Mouse (Mus musculus): ENCODE results near the gene Rsl24d1. TPM values are rescaled to one million over a fixed set of nuclear protein-coding genes. Genes with fewer than 3 reads are reported as not detected.
"Not testable (repeated sequence)": the region's sequence is repeated elsewhere in the genome, so short reads cannot be mapped to it uniquely, and the experiment has no call there.

Rsl24d1 gene
- polyA plus RNA-seq, 1 experiment from 2014 or later = 41.0 TPM

DNA sequence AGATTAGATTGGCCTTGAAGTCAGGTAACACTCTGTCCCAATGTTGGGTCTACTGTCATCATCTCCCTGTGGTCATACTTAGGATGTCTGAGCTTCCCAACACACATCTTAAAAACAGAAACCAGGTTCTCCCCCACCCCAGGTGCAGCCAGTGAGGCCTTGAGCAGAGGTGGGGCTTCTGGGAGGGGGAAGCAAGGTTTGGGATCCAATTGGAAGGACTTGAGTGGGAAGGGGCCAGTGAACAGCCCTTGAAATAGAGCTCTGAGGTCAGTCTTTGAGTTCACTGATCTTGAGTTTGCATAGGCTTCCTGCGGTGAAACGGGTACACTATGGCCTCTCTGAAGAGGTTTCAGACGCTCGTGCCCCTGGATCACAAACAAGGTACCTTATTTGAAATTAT, 11.0 kb upstream of the Rsl24d1 start, which contains the start of gene Gm20509:
Gene Gm20509 (plus strand): TSS at position 290 of the 400 bp plus-strand sequence.
- peak within 1 kb of the TSS; percentile 71 for H3K4me2 ChIP-seq
- H3K36me3 ChIP-seq (replicated peaks) = no peaks in the 10 kb centered on the region
- no peak for ATAC-seq (ENCODE audit: insufficient read depth)
- peak within 1 kb of the TSS; percentile 21; the same call in 1 of the 2 replicates for H3K9ac ChIP-seq
- peaks cover 48% of the 10 kb centered on the region for H3K27me3 ChIP-seq
- WGBS (ENCODE audit: insufficient replicate concordance) = 71% methylated on average over 4 of the region's 4 CpGs
- H3K9me3 ChIP-seq (replicated peaks) = no peaks in the 10 kb centered on the region
- peaks cover 8% of the 10 kb centered on the region for H3K4me1 ChIP-seq (replicated peaks)
- H3K4me3 ChIP-seq (replicated peaks) = peak within 1 kb of the TSS; percentile 48
- no peak within 1 kb of the TSS for H3K27ac ChIP-seq (replicated peaks)

GRCm38 (mm10) chr9:73103159-73103879, 9.9 kb upstream of the Rsl24d1 start:
- H3K9me3 ChIP-seq (replicated peaks) = no peaks in the 10 kb centered on the region
- 6% methylated on average over 60 of the region's 60 CpGs for WGBS (ENCODE audit: insufficient replicate concordance)
- no peak overlapping the region for H3K27ac ChIP-seq (replicated peaks)
- H3K27me3 ChIP-seq = peaks cover 48% of the 10 kb centered on the region
- H3K4me3 ChIP-seq (replicated peaks) = peak overlapping the region; percentile 48
- H3K4me2 ChIP-seq = peak overlapping the region; percentile 71
- peaks cover 8% of the 10 kb centered on the region for H3K4me1 ChIP-seq (replicated peaks)
- peak overlapping the region; percentile 21; the same call in 1 of the 2 replicates for H3K9ac ChIP-seq
- no peak for ATAC-seq (ENCODE audit: insufficient read depth)
- H3K36me3 ChIP-seq (replicated peaks) = no peaks in the 10 kb centered on the region

DNA sequence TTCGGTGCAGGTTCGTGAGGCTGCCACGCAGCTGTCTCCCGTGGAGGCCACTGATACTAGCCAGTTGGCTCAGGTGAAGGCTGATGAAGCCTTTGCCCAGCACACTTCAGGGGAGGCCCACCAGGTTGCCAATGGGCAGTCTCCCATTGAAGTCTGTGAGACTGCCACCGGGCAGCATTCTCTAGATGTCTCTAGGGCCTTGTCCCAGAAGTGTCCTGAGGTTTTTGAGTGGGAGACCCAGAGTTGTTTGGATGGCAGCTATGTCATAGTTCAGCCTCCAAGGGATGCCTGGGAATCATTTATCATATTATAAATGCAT, 9.4 kb upstream of the Rsl24d1 start:
- 38% methylated on average over 5 of the region's 5 CpGs for WGBS (ENCODE audit: insufficient replicate concordance)
- Histone ChIP-seq H3K4me2 (peak overlapping the region; percentile 71), H3K9ac (no peak overlapping the region)

GRCm38 (mm10) chr9:73105141-73105540, 8.1 kb upstream of the Rsl24d1 start:
- Histone ChIP-seq H3K36me3 (replicated peaks) (no peaks in the 10 kb centered on the region), H3K4me3 (replicated peaks) (no peak overlapping the region), H3K4me1 (replicated peaks) (peaks cover 8% of the 10 kb centered on the region), H3K4me2 (no peak overlapping the region), H3K27me3 (peaks cover 48% of the 10 kb centered on the region), H3K9ac (no peak overlapping the region), H3K27ac (replicated peaks) (no peak overlapping the region), H3K9me3 (replicated peaks) (no peaks in the 10 kb centered on the region)
- WGBS (ENCODE audit: insufficient replicate concordance) = 40% methylated on average over 1 of the region's 1 CpGs
- no peak for ATAC-seq (ENCODE audit: insufficient read depth)

More for the DNA sequence above, 9.4 kb upstream of the Rsl24d1 start:
- no peaks in the 10 kb centered on the region for H3K36me3 ChIP-seq (replicated peaks)
- no peak overlapping the region for H3K27ac ChIP-seq (replicated peaks)
- no peaks in the 10 kb centered on the region for H3K9me3 ChIP-seq (replicated peaks)
- H3K4me1 ChIP-seq (replicated peaks) = peaks cover 8% of the 10 kb centered on the region
- H3K27me3 ChIP-seq = peaks cover 48% of the 10 kb centered on the region
- no peak for ATAC-seq (ENCODE audit: insufficient read depth)
- peak overlapping the region; percentile 48; the same call in 1 of the 2 replicates for H3K4me3 ChIP-seq (replicated peaks)

GRCm38 (mm10) chr9:73105771-73106170, 7.5 kb upstream of the Rsl24d1 start:
- Histone ChIP-seq H3K4me2 (no peak overlapping the region), H3K4me1 (replicated peaks) (peaks cover 8% of the 10 kb centered on the region), H3K4me3 (replicated peaks) (no peak overlapping the region), H3K27me3 (peaks cover 48% of the 10 kb centered on the region), H3K9ac (no peak overlapping the region), H3K27ac (replicated peaks) (no peak overlapping the region), H3K9me3 (replicated peaks) (no peaks in the 10 kb centered on the region), H3K36me3 (replicated peaks) (no peaks in the 10 kb centered on the region)
- no peak for ATAC-seq (ENCODE audit: insufficient read depth)

- not testable (repeated sequence) for H3K9me3 ChIP-seq (replicated peaks); H3K9ac ChIP-seq; H3K27me3 ChIP-seq; H3K27ac ChIP-seq (replicated peaks); H3K4me3 ChIP-seq (replicated peaks); ATAC-seq (ENCODE audit: insufficient read depth); H3K4me2 ChIP-seq
- H3K4me1 ChIP-seq (replicated peaks) = peaks cover 25% of the 10 kb centered on the region
- 73% methylated on average over 5 of the region's 6 CpGs for WGBS (ENCODE audit: insufficient replicate concordance)
- H3K36me3 ChIP-seq (replicated peaks) = peaks cover 51% of the 10 kb centered on the region
These were observed 3.5 kb downstream of the Rsl24d1 start for GRCm38 (mm10) chr9:73116704-73117103.

GRCm38 (mm10) chr9:73118012-73118411, 4.8 kb downstream of the Rsl24d1 start:
- H3K4me1 ChIP-seq (replicated peaks) = peaks cover 18% of the 10 kb centered on the region
- no peaks in the 10 kb centered on the region for H3K9me3 ChIP-seq (replicated peaks)
- no peak overlapping the region for H3K4me2 ChIP-seq
- no peaks in the 10 kb centered on the region for H3K27me3 ChIP-seq
- ATAC-seq (ENCODE audit: insufficient read depth) = no peak
- no peak overlapping the region for H3K9ac ChIP-seq
- WGBS (ENCODE audit: insufficient replicate concordance) = 69% methylated on average over 4 of the region's 4 CpGs
- peaks cover 57% of the 10 kb centered on the region for H3K36me3 ChIP-seq (replicated peaks)
- H3K27ac ChIP-seq (replicated peaks) = no peak overlapping the region
- no peak overlapping the region for H3K4me3 ChIP-seq (replicated peaks)

DNA sequence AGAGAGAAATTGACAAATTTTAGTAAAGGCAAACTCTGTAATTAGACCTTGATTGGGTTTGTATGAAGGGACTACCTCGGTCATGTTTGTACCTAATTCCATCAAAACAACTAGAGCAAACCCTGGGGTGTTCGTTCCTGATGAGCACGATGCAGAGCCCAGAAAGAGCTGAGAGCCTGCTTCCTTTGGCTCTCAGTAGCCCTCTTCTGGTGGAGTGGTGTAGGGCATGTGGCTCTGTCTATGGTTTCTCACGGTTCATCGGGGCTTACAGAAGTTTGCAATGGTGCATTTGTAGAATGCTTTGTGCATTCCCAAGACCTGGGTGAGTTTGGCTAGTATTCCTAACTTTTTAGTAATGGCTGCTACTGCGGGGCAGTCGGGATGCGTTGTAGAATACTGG, 8.5 kb downstream of the Rsl24d1 start:
- no peak overlapping the region for H3K4me2 ChIP-seq
- no peak for ATAC-seq (ENCODE audit: insufficient read depth)
- H3K4me3 ChIP-seq (replicated peaks) = no peak overlapping the region
- no peaks in the 10 kb centered on the region for H3K27me3 ChIP-seq
- H3K9ac ChIP-seq = no peak overlapping the region
- WGBS (ENCODE audit: insufficient replicate concordance) = 68% methylated on average over 8 of the region's 8 CpGs
- peaks cover 74% of the 10 kb centered on the region for H3K36me3 ChIP-seq (replicated peaks)
- H3K4me1 ChIP-seq (replicated peaks) = 0 out of 2 replicates have a peak, but pooled peaks cover 3% of the 10 kb centered on the region
- H3K27ac ChIP-seq (replicated peaks) = no peak overlapping the region
- H3K9me3 ChIP-seq (replicated peaks) = no peaks in the 10 kb centered on the region

- ATAC-seq (ENCODE audit: insufficient read depth) = no peak
- WGBS (ENCODE audit: insufficient replicate concordance) = 51% methylated on average over 8 of the region's 8 CpGs
These were observed 11.9 kb downstream of the Rsl24d1 start for GRCm38 (mm10) chr9:73125043-73125570.

DNA sequence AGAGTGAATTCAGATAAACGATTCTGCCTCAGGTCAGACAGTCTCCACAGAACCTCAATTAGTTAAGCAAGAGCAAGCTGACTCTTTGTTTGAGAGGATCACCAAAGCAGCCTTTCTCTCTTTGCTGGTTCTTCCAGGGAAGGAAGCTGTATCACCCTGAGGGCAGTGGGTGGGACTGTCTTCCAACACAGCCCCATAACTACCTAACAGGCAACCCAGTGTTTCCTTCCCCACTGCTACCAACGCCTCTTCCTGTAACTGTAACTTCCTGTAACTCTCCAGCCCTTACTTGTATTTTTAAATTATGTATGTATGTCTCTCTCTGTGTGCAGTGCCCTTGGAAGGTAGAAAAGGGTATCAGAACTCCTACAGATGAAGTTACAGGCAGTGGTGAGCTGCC, 14.2 kb downstream of the Rsl24d1 start:
- no peak; the same call in 1 of the 2 replicates for ATAC-seq (ENCODE audit: insufficient read depth)
- no peak overlapping the region for H3K4me3 ChIP-seq (replicated peaks)
- H3K4me2 ChIP-seq = no peak overlapping the region
- 0 out of 2 replicates have a peak, but pooled peaks cover 3% of the 10 kb centered on the region for H3K4me1 ChIP-seq (replicated peaks)
- no peaks in the 10 kb centered on the region for H3K27me3 ChIP-seq
- H3K9me3 ChIP-seq (replicated peaks) = no peaks in the 10 kb centered on the region
- no peak overlapping the region for H3K9ac ChIP-seq
- WGBS (ENCODE audit: insufficient replicate concordance) = 43% methylated on average over 2 of the region's 2 CpGs
- peaks cover 59% of the 10 kb centered on the region for H3K36me3 ChIP-seq (replicated peaks)
- H3K27ac ChIP-seq (replicated peaks) = no peak overlapping the region

More at GRCm38 (mm10) chr9:73125043-73125570, 11.9 kb downstream of the Rsl24d1 start:
- Histone ChIP-seq H3K27ac (replicated peaks) (no peak overlapping the region), H3K4me2 (no peak overlapping the region), H3K36me3 (replicated peaks) (peaks cover 81% of the 10 kb centered on the region), H3K4me3 (replicated peaks) (no peak overlapping the region), H3K27me3 (no peaks in the 10 kb centered on the region), H3K9ac (no peak overlapping the region), H3K9me3 (replicated peaks) (no peaks in the 10 kb centered on the region), H3K4me1 (replicated peaks) (0 out of 2 replicates have a peak, but pooled peaks cover 3% of the 10 kb centered on the region)

GRCm38 (mm10) chr9:73129875-73130274, 16.6 kb downstream of the Rsl24d1 start:
- Histone ChIP-seq H3K9me3 (replicated peaks) (no peaks in the 10 kb centered on the region), H3K4me2 (no peak overlapping the region), H3K4me1 (replicated peaks) (0 out of 2 replicates have a peak, but pooled peaks cover 1% of the 10 kb centered on the region), H3K36me3 (replicated peaks) (peaks cover 43% of the 10 kb centered on the region), H3K27me3 (no peaks in the 10 kb centered on the region), H3K27ac (replicated peaks) (no peak overlapping the region), H3K4me3 (replicated peaks) (no peak overlapping the region), H3K9ac (no peak overlapping the region)
- 72% methylated on average over 8 of the region's 8 CpGs for WGBS (ENCODE audit: insufficient replicate concordance)
- no peak for ATAC-seq (ENCODE audit: insufficient read depth)
